Mouse (Mus musculus): Measurements from ENCODE around the gene Gm17387. TPM values are rescaled to one million over a fixed set of nuclear protein-coding genes. Genes with fewer than 3 reads are reported as not detected.
"Not testable (repeated sequence)": the region's sequence is repeated elsewhere in the genome, so short reads cannot be mapped to it uniquely, and the experiment has no call there.

Gm17387 gene
- total RNA-seq, 1 experiment, result not detected

DNA sequence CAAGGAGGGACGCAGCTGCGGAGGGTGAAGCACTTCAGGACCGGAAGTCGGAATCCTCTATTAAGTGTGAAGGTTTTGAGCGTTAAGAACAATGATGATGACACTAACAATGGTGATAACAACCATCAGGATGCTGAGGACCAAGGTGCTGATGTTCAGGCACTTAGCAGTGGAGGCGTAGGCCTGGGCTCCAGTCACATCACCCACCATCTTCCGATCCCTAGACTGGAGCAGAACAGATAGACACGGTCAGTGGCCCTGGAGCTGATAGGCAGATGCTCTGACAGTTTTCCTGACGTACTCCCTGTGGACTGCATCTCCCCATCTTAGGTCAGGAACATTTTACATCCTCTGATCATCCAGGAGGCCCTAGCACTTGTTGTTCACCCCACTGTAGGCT, 19.3 kb upstream of the Gm17387 start:
- TF ChIP-seq ZC3H11A (IDR thresholded peaks at IDR 0.05; ENCODE audit: borderline replicate concordance, low read depth, low read length) (no peak), MAFK (IDR thresholded peaks at IDR 0.05; ENCODE audit: insufficient read depth, low read depth, low read length) (no peak), CHD2 (IDR thresholded peaks at IDR 0.05; ENCODE audit: low read depth, low read length) (no peak), ZNF384 (IDR thresholded peaks at IDR 0.05; ENCODE audit: low read depth, low read length) (no peak), HCFC1 (IDR thresholded peaks at IDR 0.05; ENCODE audit: borderline replicate concordance, insufficient read depth, low read length) (no peak)

GRCm38 (mm10) chr7:141010593-141010992, 18.3 kb upstream of the Gm17387 start, which contains the start of gene Ifitm3:
Gene Ifitm3 (minus strand): TSS chr7:141010770.
- in situ Hi-C loops (cut with MboI; ENCODE audit: low sequenced_read_pairs in 2 of 2, unreplicated experiment in 2 of 2), result no loop called here
- TF ChIP-seq MAFK (IDR thresholded peaks at IDR 0.05; ENCODE audit: insufficient read depth, low read depth, low read length) (no peak), ZC3H11A (IDR thresholded peaks at IDR 0.05; ENCODE audit: borderline replicate concordance, low read depth, low read length) (no peak), ZNF384 (IDR thresholded peaks at IDR 0.05; ENCODE audit: low read depth, low read length) (no peak), HCFC1 (IDR thresholded peaks at IDR 0.05; ENCODE audit: borderline replicate concordance, insufficient read depth, low read length) (no peak), CHD2 (IDR thresholded peaks at IDR 0.05; ENCODE audit: low read depth, low read length) (no peak)
- Histone ChIP-seq H3K9me3 (ENCODE audit: control insufficient read depth, insufficient read depth, low read depth, low read length) (no peaks in the 10 kb centered on the region), H3K9ac (ENCODE audit: insufficient read depth, low read depth, low read length, poor library complexity, severe bottlenecking) (peak within 1 kb of the TSS; percentile 41), H3K4me1 (ENCODE audit: control insufficient read depth in 2 of 2, insufficient read depth in 2 of 2, low read length in 2 of 2, poor library complexity in 1 of 2) (peaks cover 7 to 19% of the 10 kb centered on the region in 2 experiments; a peak in 2 of 4 replicates), H3K27ac (ENCODE audit: insufficient read depth, low read depth, low read length, poor library complexity, severe bottlenecking) (peak within 1 kb of the TSS; percentile 81; the same call in 1 of the 2 replicates), H3K4me3 (ENCODE audit: insufficient read depth in 1 of 2, low read depth in 1 of 2, low read length in 2 of 2, poor library complexity in 1 of 2, severe bottlenecking in 1 of 2) (peak within 1 kb of the TSS; percentile 54), H3K36me3 (ENCODE audit: control insufficient read depth, insufficient read depth, low read length, poor library complexity, severe bottlenecking) (no peaks in the 10 kb centered on the region)
- peak; percentile 51 for DNase-seq (ENCODE audit: low read depth, low spot score)

More for the DNA sequence above, 19.3 kb upstream of the Gm17387 start:
- Histone ChIP-seq H3K4me3 (ENCODE audit: insufficient read depth in 1 of 2, low read depth in 1 of 2, low read length in 2 of 2, poor library complexity in 1 of 2, severe bottlenecking in 1 of 2) (peak overlapping the region; percentile 54; a peak in 3 of 4 replicates), H3K9me3 (ENCODE audit: control insufficient read depth, insufficient read depth, low read depth, low read length) (no peaks in the 10 kb centered on the region), H3K36me3 (ENCODE audit: control insufficient read depth, insufficient read depth, low read length, poor library complexity, severe bottlenecking) (no peaks in the 10 kb centered on the region), H3K9ac (ENCODE audit: insufficient read depth, low read depth, low read length, poor library complexity, severe bottlenecking) (peak overlapping the region; percentile 41; the same call in 1 of the 2 replicates), H3K27ac (ENCODE audit: insufficient read depth, low read depth, low read length, poor library complexity, severe bottlenecking) (peak overlapping the region; percentile 13; the same call in 1 of the 2 replicates), H3K4me1 (ENCODE audit: control insufficient read depth in 2 of 2, insufficient read depth in 2 of 2, low read length in 2 of 2, poor library complexity in 1 of 2) (peaks cover 7 to 19% of the 10 kb centered on the region in 2 experiments; a peak in 2 of 4 replicates)
- no peak for DNase-seq (ENCODE audit: low read depth, low spot score)
- in situ Hi-C loops (cut with MboI; ENCODE audit: low sequenced_read_pairs in 2 of 2, unreplicated experiment in 2 of 2), result no loop called here

DNA sequence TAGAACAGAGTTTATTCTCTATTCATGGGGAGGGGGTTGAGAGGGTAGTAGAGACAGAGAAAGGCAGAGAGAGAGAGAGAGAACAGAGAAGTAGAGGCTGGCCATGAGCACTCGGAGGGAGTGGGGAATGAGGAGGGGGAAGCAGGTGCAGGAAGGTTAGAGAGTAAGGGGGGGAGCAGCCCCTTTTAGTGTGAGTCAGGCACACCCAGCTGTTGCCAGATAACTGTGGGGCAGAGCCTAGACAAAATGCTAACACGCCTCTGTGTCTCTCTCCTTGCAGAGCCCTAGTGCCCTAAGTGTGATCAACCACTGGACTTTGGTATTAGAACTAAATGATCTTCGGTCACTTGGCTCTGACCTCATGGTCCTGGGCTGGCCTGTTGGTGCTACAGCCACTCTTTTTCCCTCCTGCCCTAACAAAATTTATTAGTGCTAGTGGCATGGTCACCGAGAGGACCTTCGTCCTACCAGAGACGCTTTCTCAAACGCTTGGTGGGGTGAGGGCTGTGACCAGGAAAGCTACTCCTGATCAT, 17.6 kb upstream of the Gm17387 start:
- in situ Hi-C loops (cut with MboI; ENCODE audit: low sequenced_read_pairs in 2 of 2, unreplicated experiment in 2 of 2), result no loop called here
- Histone ChIP-seq H3K27ac (ENCODE audit: insufficient read depth, low read depth, low read length, poor library complexity, severe bottlenecking) (peak overlapping the region; percentile 81; the same call in 1 of the 2 replicates), H3K4me1 (ENCODE audit: control insufficient read depth in 2 of 2, insufficient read depth in 2 of 2, low read length in 2 of 2, poor library complexity in 1 of 2) (peaks cover 4 to 18% of the 10 kb centered on the region in 2 experiments; a peak in 2 of 4 replicates), H3K9me3 (ENCODE audit: control insufficient read depth, insufficient read depth, low read depth, low read length) (no peaks in the 10 kb centered on the region), H3K9ac (ENCODE audit: insufficient read depth, low read depth, low read length, poor library complexity, severe bottlenecking) (peak overlapping the region; percentile 37; the same call in 1 of the 2 replicates), H3K4me3 (ENCODE audit: insufficient read depth in 1 of 2, low read depth in 1 of 2, low read length in 2 of 2, poor library complexity in 1 of 2, severe bottlenecking in 1 of 2) (no peak overlapping the region), H3K36me3 (ENCODE audit: control insufficient read depth, insufficient read depth, low read length, poor library complexity, severe bottlenecking) (no peaks in the 10 kb centered on the region)
- TF ChIP-seq ZNF384 (IDR thresholded peaks at IDR 0.05; ENCODE audit: low read depth, low read length), result no peak
- no peak for TF ChIP-seq HCFC1 (IDR thresholded peaks at IDR 0.05; ENCODE audit: borderline replicate concordance, insufficient read depth, low read length)
- TF ChIP-seq ZC3H11A (IDR thresholded peaks at IDR 0.05; ENCODE audit: borderline replicate concordance, low read depth, low read length), result no peak
- TF ChIP-seq CHD2 (IDR thresholded peaks at IDR 0.05; ENCODE audit: low read depth, low read length), result no peak
- TF ChIP-seq MAFK (IDR thresholded peaks at IDR 0.05; ENCODE audit: insufficient read depth, low read depth, low read length), result no peak
- DNase-seq (ENCODE audit: low read depth, low spot score), result no peak

GRCm38 (mm10) chr7:141016707-141017697, 11.9 kb upstream of the Gm17387 start:
- H3K4me1 ChIP-seq (ENCODE audit: control insufficient read depth in 2 of 2, insufficient read depth in 2 of 2, low read length in 2 of 2, poor library complexity in 1 of 2), result peaks cover 0 to 9% of the 10 kb centered on the region in 2 experiments; a peak in 1 of 4 replicates
- no peaks in the 10 kb centered on the region for H3K9me3 ChIP-seq (ENCODE audit: control insufficient read depth, insufficient read depth, low read depth, low read length)
- no peak for DNase-seq (ENCODE audit: low read depth, low spot score)
- H3K27ac ChIP-seq (ENCODE audit: insufficient read depth, low read depth, low read length, poor library complexity, severe bottlenecking), result no peak overlapping the region
- TF ChIP-seq HCFC1 (IDR thresholded peaks at IDR 0.05; ENCODE audit: borderline replicate concordance, insufficient read depth, low read length) (no peak), ZC3H11A (IDR thresholded peaks at IDR 0.05; ENCODE audit: borderline replicate concordance, low read depth, low read length) (no peak)
- in situ Hi-C loops (cut with MboI; ENCODE audit: low sequenced_read_pairs in 2 of 2, unreplicated experiment in 2 of 2), result no loop called here
- H3K9ac ChIP-seq (ENCODE audit: insufficient read depth, low read depth, low read length, poor library complexity, severe bottlenecking), result no peak overlapping the region
- no peak overlapping the region for H3K4me3 ChIP-seq (ENCODE audit: insufficient read depth in 1 of 2, low read depth in 1 of 2, low read length in 2 of 2, poor library complexity in 1 of 2, severe bottlenecking in 1 of 2)
- no peaks in the 10 kb centered on the region for H3K36me3 ChIP-seq (ENCODE audit: control insufficient read depth, insufficient read depth, low read length, poor library complexity, severe bottlenecking)

- H3K4me3 ChIP-seq (ENCODE audit: insufficient read depth in 1 of 2, low read depth in 1 of 2, low read length in 2 of 2, poor library complexity in 1 of 2, severe bottlenecking in 1 of 2); H3K27ac ChIP-seq (ENCODE audit: insufficient read depth, low read depth, low read length, poor library complexity, severe bottlenecking); H3K9ac ChIP-seq (ENCODE audit: insufficient read depth, low read depth, low read length, poor library complexity, severe bottlenecking); H3K9me3 ChIP-seq (ENCODE audit: control insufficient read depth, insufficient read depth, low read depth, low read length); in situ Hi-C loops (cut with MboI; ENCODE audit: low sequenced_read_pairs in 2 of 2, unreplicated experiment in 2 of 2); DNase-seq (ENCODE audit: low read depth, low spot score); H3K36me3 ChIP-seq (ENCODE audit: control insufficient read depth, insufficient read depth, low read length, poor library complexity, severe bottlenecking); H3K4me1 ChIP-seq (ENCODE audit: control insufficient read depth in 2 of 2, insufficient read depth in 2 of 2, low read length in 2 of 2, poor library complexity in 1 of 2): not testable (repeated sequence)
Observed at GRCm38 (mm10) chr7:141017824-141018223, 11.1 kb upstream of the Gm17387 start, which contains the start of gene Ifitm6. Gene Ifitm6 (minus strand): TSS chr7:141017924.

Data from ES-E14 (cell line).